Mouse (Mus musculus) CD4-positive, CD25-positive, alpha-beta regulatory T cell, adult 2 months (primary cell): ENCODE measurements around the gene Mtif2.

ENCODE experiments used
- DNase-seq: peaks from one replicate; pipeline ENCODE4 v3.0.0-alpha.2; 2012; ENCODE audit warnings: low read depth, low spot score

Gene Mtif2

GRCm38 (mm10) chr11:29549425-29549778, 23.2 kb downstream of the Mtif2 start:
- peak; percentile 8 for DNase-seq

DNA sequence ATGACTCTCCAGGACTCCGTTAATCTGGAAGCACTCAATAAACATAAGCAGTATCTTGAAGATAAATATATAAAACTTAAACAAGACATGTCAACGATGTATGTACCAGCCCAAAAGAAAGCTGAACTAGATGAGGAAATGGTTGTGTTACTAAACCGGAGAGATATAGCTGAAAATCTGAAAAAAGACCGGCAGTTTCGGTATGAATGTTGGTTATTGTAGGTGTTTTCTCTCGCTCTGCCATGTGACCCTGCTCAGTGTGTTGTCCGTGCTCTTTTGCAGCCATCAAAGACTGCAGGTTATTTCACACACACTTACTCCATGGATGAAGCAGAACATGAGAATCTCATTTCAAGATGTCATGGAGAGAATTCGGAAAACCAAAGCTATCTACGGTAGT, 34.2 kb downstream of the Mtif2 start:
- peak; percentile 37 for DNase-seq

GRCm38 (mm10) chr11:29560990-29561389, 34.8 kb downstream of the Mtif2 start:
- DNase-seq = no peak

- no peak for DNase-seq
Observed at GRCm38 (mm10) chr11:29563406-29563805, 37.2 kb downstream of the Mtif2 start.

DNA sequence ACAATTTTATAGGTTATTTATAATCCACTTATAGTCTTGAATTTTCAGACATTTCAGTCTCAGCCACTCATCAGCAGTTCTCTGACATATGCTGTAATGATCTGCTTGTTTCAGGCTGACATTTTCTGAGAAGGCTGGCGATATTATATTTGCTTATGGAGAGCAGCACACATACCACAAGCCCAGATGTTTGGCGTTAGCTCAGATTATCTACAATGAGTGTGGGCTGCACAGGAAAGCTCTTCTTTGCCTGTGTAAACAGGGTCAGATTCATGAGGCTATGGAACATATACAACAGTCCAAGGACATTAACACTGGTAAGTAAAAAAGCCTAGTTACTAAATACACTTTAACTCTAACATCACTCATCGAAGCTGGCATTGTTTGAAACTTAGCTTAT, 45.3 kb downstream of the Mtif2 start:
- no peak for DNase-seq

DNA sequence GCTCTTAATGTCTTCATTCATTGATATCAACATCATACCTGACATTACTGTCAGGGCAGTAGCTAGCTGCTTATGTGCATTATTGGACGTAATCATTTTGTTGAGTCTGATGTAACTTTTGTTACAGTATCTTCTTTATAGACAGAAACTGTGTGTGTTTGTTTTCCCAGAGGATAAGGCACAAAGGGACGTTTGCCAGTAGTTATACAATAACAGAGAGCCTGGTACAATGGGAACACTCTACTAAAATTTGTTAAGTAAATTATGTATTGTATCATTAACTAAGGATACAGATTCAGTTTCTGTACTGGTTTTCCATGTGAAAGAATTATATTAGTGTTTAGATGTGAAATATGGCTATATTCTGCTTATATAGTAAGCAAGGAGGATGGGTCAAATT, 46.4 kb downstream of the Mtif2 start:
- DNase-seq = no peak

- peak; percentile 47 for DNase-seq
Observed at GRCm38 (mm10) chr11:29579610-29580009, 53.4 kb downstream of the Mtif2 start.
